ENCODE assay signal across 8 mouse cellular contexts in genomic region chr17:46644916-46645475, GRCm38 (mm10). TPM values are rescaled to one million over a fixed set of nuclear protein-coding genes. Genes with fewer than 3 reads are reported as not detected.
DNase-seq lines count a peak whose midpoint lies in the region; ATAC-seq lines count a peak whose summit lies in the region.

No protein-coding gene starts in this region.

- peak overlapping the region; percentile 72 for H3K9ac ChIP-seq in heart, embryonic 15.5 days

- DNase-seq in ovary, postnatal 36 days (ENCODE audit: low spot score): peak; percentile 58
- DNase-seq in ovary, adult 18-20 months (ENCODE audit: low spot score): no peak
- DNase-seq in cerebellum, adult 9-11 months: peak; percentile 79
- DNase-seq in kidney, postnatal 25 days: peak; percentile 93 to 96
- DNase-seq in yolk sac, embryonic 10.5 days (ENCODE audit: low spot score): peak; percentile 87
- no peak for DNase-seq in layer of hippocampus, postnatal 36 days

- H3K4me2 ChIP-seq in heart, embryonic 15.5 days: peak overlapping the region; percentile 80

- H3K79me2 ChIP-seq in macrophage (ENCODE audit: inconsistent target): peaks cover 22% of the 10 kb centered on the region

- no peak for ATAC-seq in heart, embryonic 15.5 days (replicated peaks; ENCODE audit: insufficient number of reproducible peaks, insufficient read depth, low FRiP score, low read depth)

- H3K4me3 ChIP-seq in heart, embryonic 15.5 days: peak overlapping the region; percentile 79
- peak overlapping the region; percentile 93 for H3K4me3 ChIP-seq in macrophage (ENCODE audit: inconsistent target)

- H3K36me3 ChIP-seq in heart, embryonic 15.5 days: peaks cover 31% of the 10 kb centered on the region
- H3K36me3 ChIP-seq in macrophage (ENCODE audit: inconsistent target): peaks cover 4% of the 10 kb centered on the region; the same call in 1 of the 2 replicates

- no peaks in the 10 kb centered on the region for H3K9me3 ChIP-seq in heart, embryonic 15.5 days (replicated peaks)

- H3K4me1 ChIP-seq in heart, embryonic 15.5 days (replicated peaks): peaks cover 29% of the 10 kb centered on the region

- H3K27ac ChIP-seq in heart, embryonic 15.5 days: peak overlapping the region; percentile 77
- peak overlapping the region; percentile 73 for H3K27ac ChIP-seq in macrophage

- WGBS in heart, embryonic 15.5 days: 7% methylated on average over 11 of the region's 11 CpGs
- WGBS in macrophage (ENCODE audit: missing documents): 13% methylated on average over 9 of the region's 11 CpGs

- no peaks in the 10 kb centered on the region for H3K27me3 ChIP-seq in heart, embryonic 15.5 days

RNA-seq across cellular contexts. Expression of gene Klc4, which starts 0.8 kb away (rescaled TPM):
- polyA plus RNA-seq in heart, embryonic 15.5 days (2015; fragmentation: Nextera tagmentation; extraction: Ambion mirVana): 20.2 and 24.2 TPM in 2 replicates
- total RNA-seq in macrophage (2018; cell fraction: chromatin; rRNA removed): 10 to 100 TPM in 18 of 26 experiments, 1 to 10 TPM in 7, under 1 TPM in 1; 0.75 to 65.3 (median 13.7) TPM
- 10 to 100 TPM; 21.0 to 67.7 (median 39.1) TPM for total RNA-seq in macrophage (2018; cell fraction: cytosol; rRNA removed)
- total RNA-seq in macrophage (2018; cell fraction: nucleus; rRNA removed): 10 to 100 TPM in 21 of 26 experiments, 1 to 10 TPM in 5; 5.5 to 47.7 (median 18.4) TPM
- 41.6 to 48.1 TPM (median 47.7 TPM) in 3 replicates for polyA plus RNA-seq in macrophage (2018)
- total RNA-seq in layer of hippocampus, postnatal 36 days (2021): 10 to 100 TPM; 19.0 to 19.7 TPM

RNA-seq across cellular contexts. Expression of gene Mrpl2, which starts 1.0 kb away (rescaled TPM):
- polyA plus RNA-seq in heart, embryonic 15.5 days (2015; fragmentation: Nextera tagmentation; extraction: Ambion mirVana): 94.3 and 102 TPM in 2 replicates
- 10 to 100 TPM in 14 of 26 experiments, 1 to 10 TPM in 12; 2.0 to 26.5 (median 12.4) TPM for total RNA-seq in macrophage (2018; cell fraction: chromatin; rRNA removed)
- total RNA-seq in macrophage (2018; cell fraction: cytosol; rRNA removed): 10 to 100 TPM; 23.2 to 51.7 (median 39.6) TPM
- total RNA-seq in macrophage (2018; cell fraction: nucleus; rRNA removed): 10 to 100 TPM in 21 of 26 experiments, 1 to 10 TPM in 5; 4.9 to 37.1 (median 15.6) TPM
- polyA plus RNA-seq in macrophage (2018): 34.1 to 78.8 TPM (median 41.5 TPM) in 3 replicates
- total RNA-seq in layer of hippocampus, postnatal 36 days (2021): 10 to 100 TPM; 45.3 to 50.7 TPM

RNA-seq across cellular contexts. Expression of gene Cul7, which starts 5.1 kb away (rescaled TPM):
- polyA plus RNA-seq in heart, embryonic 15.5 days (2015; fragmentation: Nextera tagmentation; extraction: Ambion mirVana): 32.8 and 44.9 TPM in 2 replicates
- 10 to 100 TPM in 16 of 26 experiments, 1 to 10 TPM in 10; 2.7 to 30.0 (median 12.8) TPM for total RNA-seq in macrophage (2018; cell fraction: chromatin; rRNA removed)
- total RNA-seq in macrophage (2018; cell fraction: cytosol; rRNA removed): 10 to 100 TPM in 8 of 26 experiments, 1 to 10 TPM in 18; 3.3 to 13.4 (median 6.7) TPM
- total RNA-seq in macrophage (2018; cell fraction: nucleus; rRNA removed): 10 to 100 TPM in 10 of 26 experiments, 1 to 10 TPM in 16; 4.2 to 18.6 (median 8.9) TPM
- 6.2 to 8.8 TPM (median 7.3 TPM) in 3 replicates for polyA plus RNA-seq in macrophage (2018)
- 10 to 100 TPM; 18.4 to 20.0 TPM for total RNA-seq in layer of hippocampus, postnatal 36 days (2021)

RNA-seq across cellular contexts. Expression of gene Ptk7, which starts 15.7 kb away (rescaled TPM):
- polyA plus RNA-seq in heart, embryonic 15.5 days (2015; fragmentation: Nextera tagmentation; extraction: Ambion mirVana): 34.1 and 49.5 TPM in 2 replicates
- 1 to 10 TPM in 2 of 26 experiments, under 1 TPM in 6, not detected in 18; 0.19 to 8.8 (median 0.39) TPM for total RNA-seq in macrophage (2018; cell fraction: chromatin; rRNA removed)
- total RNA-seq in macrophage (2018; cell fraction: cytosol; rRNA removed): under 1 TPM in 15 of 26 experiments, not detected in 11; 0.03 to 0.19 (median 0.04) TPM
- 1 to 10 TPM in 1 of 26 experiments, under 1 TPM in 5, not detected in 20; 0.15 to 1.6 (median 0.18) TPM for total RNA-seq in macrophage (2018; cell fraction: nucleus; rRNA removed)
- 0.04 to 0.14 TPM in 2 of 3 replicates, not detected in the other for polyA plus RNA-seq in macrophage (2018)
- total RNA-seq in layer of hippocampus, postnatal 36 days (2021): 1 to 10 TPM; 8.5 to 9.6 TPM

RNA-seq across cellular contexts. Expression of gene Rrp36, which starts 29.2 kb away (rescaled TPM):
- 33.2 and 39.7 TPM in 2 replicates for polyA plus RNA-seq in heart, embryonic 15.5 days (2015; fragmentation: Nextera tagmentation; extraction: Ambion mirVana)
- 10 to 100 TPM in 24 of 26 experiments, 1 to 10 TPM in 2; 7.2 to 26.0 (median 17.8) TPM for total RNA-seq in macrophage (2018; cell fraction: chromatin; rRNA removed)
- 10 to 100 TPM; 23.3 to 43.0 (median 35.7) TPM for total RNA-seq in macrophage (2018; cell fraction: cytosol; rRNA removed)
- 10 to 100 TPM; 10.2 to 32.5 (median 19.9) TPM for total RNA-seq in macrophage (2018; cell fraction: nucleus; rRNA removed)
- 30.5 to 52.1 TPM (median 39.7 TPM) in 3 replicates for polyA plus RNA-seq in macrophage (2018)
- total RNA-seq in layer of hippocampus, postnatal 36 days (2021): 10 to 100 TPM; 14.5 to 15.4 TPM

Comparison
In these comparisons a context has a peak if more than half of its experiments do, and no peak if none do; other contexts are left out.
1. DNase-seq: peak in ovary, postnatal 36 days (single experiment), cerebellum, adult 9-11 months (single experiment), kidney, postnatal 25 days (2 of 2) and yolk sac, embryonic 10.5 days (single experiment); none in ovary, adult 18-20 months (single experiment) and layer of hippocampus, postnatal 36 days (0 of 2).